Mouse (Mus musculus) intestine, embryonic 16.5 days (tissue): ENCODE data around the gene Casp8. TPM values are rescaled to one million over a fixed set of nuclear protein-coding genes. Genes with fewer than 3 reads are reported as not detected.
A peak's percentile ranks its signal among the peaks of the same experiment; 100 is the strongest.
"Not testable (repeated sequence)": the region's sequence is repeated elsewhere in the genome, so short reads cannot be mapped to it uniquely, and the experiment has no call there.

Experiments used
- ATAC-seq: fragments of 200-750 bp; cut with Nextera tagmentation; 2 replicates; pipeline ENCODE4 v1.8.0; 2017; ENCODE audit warnings: moderate TSS enrichment, moderate library complexity
- H3K27ac ChIP-seq: fragments of 300-500 bp; sonication (generic); 2 replicates; pipeline ENCODE4 v1.5.1; 2014; ENCODE audit warnings: mild to moderate bottlenecking, low read length
- H3K27me3 ChIP-seq: fragments of 300-500 bp; sonication (generic); replicated peaks from 2 replicates; pipeline ENCODE4 v1.6.1; 2014; ENCODE audit warnings: low read length, control low read depth, mixed read lengths; ENCODE audit not compliant: control insufficient read depth, insufficient read depth
- H3K36me3 ChIP-seq: fragments of 300-500 bp; sonication (generic); 2 replicates; pipeline ENCODE4 v1.6.1; 2014; ENCODE audit warnings: low read length, control low read depth; ENCODE audit not compliant: control insufficient read depth, insufficient read depth
- H3K4me1 ChIP-seq: fragments of 300-500 bp; sonication (generic); 2 replicates; pipeline ENCODE4 v1.6.1; 2014; ENCODE audit warnings: low read length, control low read depth, mixed read lengths; ENCODE audit not compliant: control insufficient read depth, insufficient read depth
- H3K4me2 ChIP-seq: fragments of 300-500 bp; sonication (generic); 2 replicates; pipeline ENCODE4 v1.6.1; 2014; ENCODE audit warnings: low read depth, low read length, control low read depth
- H3K4me3 ChIP-seq: fragments of 300-500 bp; sonication (generic); 2 replicates; pipeline ENCODE4 v1.5.1; 2014; ENCODE audit warnings: mild to moderate bottlenecking, low read length
- H3K9ac ChIP-seq: fragments of 300-500 bp; sonication (generic); 2 replicates; pipeline ENCODE4 v1.6.1; 2014; ENCODE audit warnings: low read depth, low read length
- H3K9me3 ChIP-seq: fragments of 300-500 bp; sonication (generic); 2 replicates; pipeline ENCODE4 v1.6.1; 2016; ENCODE audit warnings: low read length, control low read depth; ENCODE audit not compliant: control insufficient read depth
- WGBS: fragments of 180-500 bp; shearing (Covaris S2); extraction: QIAGEN DNeasy Blood & Tissue Kit; methylation state at CpG from one replicate; pipeline ENCODE4 v1.1.7; 2014; 5-methylcytosine and 5-hydroxymethylcytosine counted together
- polyA plus RNA-seq: library from polyadenylated mRNA; unstranded; fragments of >200 nt; fragmentation: Nextera tagmentation; extraction: Ambion mirVana; gene quantifications from 2 replicates; pipeline ENCODE4 v1.2.1, GENCODE M21; 2015

The Casp8 gene
- polyA plus RNA-seq, 1 experiment from 2014 or later = 56.4 TPM

DNA sequence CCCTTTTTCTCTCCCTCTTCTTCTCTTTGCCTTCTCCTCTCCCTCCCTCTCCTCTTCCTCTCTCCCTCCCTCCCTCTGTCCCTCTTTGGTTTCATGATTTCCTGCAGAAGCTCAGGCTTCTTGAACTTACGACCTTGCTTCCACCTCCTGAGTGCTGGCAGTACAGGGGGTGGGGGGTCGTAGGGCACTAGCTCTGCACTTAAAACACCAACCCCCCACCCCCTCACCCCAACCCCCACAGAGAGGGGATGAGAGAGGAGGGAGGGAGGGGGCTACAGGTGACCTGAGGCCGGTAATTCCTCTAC lies 837 bp downstream of the Casp8 start:
- Histone ChIP-seq H3K36me3 (peaks cover 5% of the 10 kb centered on the region), H3K9me3 (peaks cover 5% of the 10 kb centered on the region; the same call in 1 of the 2 replicates), H3K4me1 (peaks cover 8% of the 10 kb centered on the region; the same call in 1 of the 2 replicates), H3K27ac (peak overlapping the region; percentile 90), H3K27me3 (no peaks in the 10 kb centered on the region), H3K4me3 (peak overlapping the region; percentile 56), H3K4me2 (peak overlapping the region; percentile 82), H3K9ac (peak overlapping the region; percentile 74)
- ATAC-seq = peak; percentile 29
- 1% methylated on average over 3 of the region's 3 CpGs for WGBS

- Histone ChIP-seq H3K27ac (no peak overlapping the region), H3K9me3 (peaks cover 5% of the 10 kb centered on the region; the same call in 1 of the 2 replicates), H3K36me3 (peaks cover 5% of the 10 kb centered on the region), H3K9ac (peak overlapping the region; percentile 43; the same call in 1 of the 2 replicates), H3K4me3 (peak overlapping the region; percentile 38), H3K4me1 (peaks cover 8% of the 10 kb centered on the region; the same call in 1 of the 2 replicates), H3K27me3 (no peaks in the 10 kb centered on the region), H3K4me2 (peak overlapping the region; percentile 44)
- WGBS = 56% methylated on average over 4 of the region's 4 CpGs
- ATAC-seq = no peak
Observed at GRCm38 (mm10) chr1:58796853-58797252, 1.7 kb downstream of the Casp8 start.

GRCm38 (mm10) chr1:58797370-58797769 lies 2.2 kb downstream of the Casp8 start:
- Histone ChIP-seq H3K4me1 (peaks cover 8% of the 10 kb centered on the region; the same call in 1 of the 2 replicates), H3K4me3 (peak overlapping the region; percentile 13; the same call in 1 of the 2 replicates), H3K4me2 (peak overlapping the region; percentile 44), H3K36me3 (peaks cover 5% of the 10 kb centered on the region), H3K27me3 (no peaks in the 10 kb centered on the region), H3K27ac (0 out of 2 replicates have a peak overlapping the region, but pooled peaks have one; percentile 26), H3K9me3 (peaks cover 5% of the 10 kb centered on the region; the same call in 1 of the 2 replicates), H3K9ac (no peak overlapping the region)
- 72% methylated on average over 2 of the region's 2 CpGs for WGBS
- ATAC-seq = no peak

- peaks cover 5% of the 10 kb centered on the region for H3K36me3 ChIP-seq
- H3K27ac ChIP-seq = no peak overlapping the region
- H3K4me1 ChIP-seq = peaks cover 8% of the 10 kb centered on the region; the same call in 1 of the 2 replicates
- H3K9ac ChIP-seq = no peak overlapping the region
- H3K9me3 ChIP-seq = peaks cover 5% of the 10 kb centered on the region; the same call in 1 of the 2 replicates
- 95% methylated on average over 4 of the region's 4 CpGs for WGBS
- ATAC-seq = no peak
- H3K4me3 ChIP-seq = no peak overlapping the region
- H3K4me2 ChIP-seq = no peak overlapping the region
- no peaks in the 10 kb centered on the region for H3K27me3 ChIP-seq
Observed at GRCm38 (mm10) chr1:58798911-58799310, 3.7 kb downstream of the Casp8 start.

GRCm38 (mm10) chr1:58800644-58801043 lies 5.5 kb downstream of the Casp8 start:
- ATAC-seq, H3K4me3 ChIP-seq, H3K4me2 ChIP-seq, H3K27ac ChIP-seq, H3K9ac ChIP-seq, H3K4me1 ChIP-seq, H3K36me3 ChIP-seq, H3K27me3 ChIP-seq, H3K9me3 ChIP-seq: not testable (repeated sequence)
- WGBS = 84% methylated on average over 7 of the region's 7 CpGs

DNA sequence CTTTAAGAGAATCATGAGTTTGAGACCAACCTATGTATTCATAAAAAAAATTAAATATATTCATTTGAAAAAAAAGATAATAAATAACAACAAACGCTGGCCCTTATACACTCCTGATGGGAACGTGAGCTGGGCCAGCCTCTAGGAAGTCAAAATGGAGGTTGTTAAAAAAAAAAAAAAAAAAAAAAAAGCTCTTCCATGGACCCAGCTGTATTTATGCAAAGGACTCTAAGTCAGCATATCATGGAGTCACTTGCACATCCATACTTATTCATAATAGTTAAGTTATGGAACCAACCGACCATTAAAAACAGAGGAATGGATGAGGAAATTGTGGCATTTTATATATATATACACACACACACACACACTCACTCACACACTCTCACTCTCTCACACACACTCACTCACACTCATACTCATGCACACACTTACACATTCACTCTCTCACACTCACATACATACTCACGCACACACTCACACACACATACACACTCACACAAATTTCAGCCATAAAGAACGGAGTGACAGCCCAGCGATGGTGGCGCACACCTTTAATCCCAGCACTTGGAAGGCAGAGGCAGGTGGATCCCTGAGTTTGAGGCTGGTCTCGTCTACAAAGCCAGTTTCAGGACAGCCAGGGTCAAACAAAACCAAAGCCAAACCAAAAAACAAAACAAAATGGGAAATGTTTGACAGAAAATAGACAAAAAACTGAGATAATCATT lies 6.5 kb downstream of the Casp8 start:
- Histone ChIP-seq H3K4me1 (peaks cover 5% of the 10 kb centered on the region; the same call in 1 of the 2 replicates), H3K27me3 (no peaks in the 10 kb centered on the region), H3K9me3 (peaks cover 5% of the 10 kb centered on the region; the same call in 1 of the 2 replicates), H3K36me3 (peaks cover 5% of the 10 kb centered on the region), H3K4me3 (no peak overlapping the region), H3K27ac (no peak overlapping the region), H3K4me2 (no peak overlapping the region), H3K9ac (no peak overlapping the region)
- ATAC-seq = no peak
- WGBS = 89% methylated on average over 8 of the region's 8 CpGs

DNA sequence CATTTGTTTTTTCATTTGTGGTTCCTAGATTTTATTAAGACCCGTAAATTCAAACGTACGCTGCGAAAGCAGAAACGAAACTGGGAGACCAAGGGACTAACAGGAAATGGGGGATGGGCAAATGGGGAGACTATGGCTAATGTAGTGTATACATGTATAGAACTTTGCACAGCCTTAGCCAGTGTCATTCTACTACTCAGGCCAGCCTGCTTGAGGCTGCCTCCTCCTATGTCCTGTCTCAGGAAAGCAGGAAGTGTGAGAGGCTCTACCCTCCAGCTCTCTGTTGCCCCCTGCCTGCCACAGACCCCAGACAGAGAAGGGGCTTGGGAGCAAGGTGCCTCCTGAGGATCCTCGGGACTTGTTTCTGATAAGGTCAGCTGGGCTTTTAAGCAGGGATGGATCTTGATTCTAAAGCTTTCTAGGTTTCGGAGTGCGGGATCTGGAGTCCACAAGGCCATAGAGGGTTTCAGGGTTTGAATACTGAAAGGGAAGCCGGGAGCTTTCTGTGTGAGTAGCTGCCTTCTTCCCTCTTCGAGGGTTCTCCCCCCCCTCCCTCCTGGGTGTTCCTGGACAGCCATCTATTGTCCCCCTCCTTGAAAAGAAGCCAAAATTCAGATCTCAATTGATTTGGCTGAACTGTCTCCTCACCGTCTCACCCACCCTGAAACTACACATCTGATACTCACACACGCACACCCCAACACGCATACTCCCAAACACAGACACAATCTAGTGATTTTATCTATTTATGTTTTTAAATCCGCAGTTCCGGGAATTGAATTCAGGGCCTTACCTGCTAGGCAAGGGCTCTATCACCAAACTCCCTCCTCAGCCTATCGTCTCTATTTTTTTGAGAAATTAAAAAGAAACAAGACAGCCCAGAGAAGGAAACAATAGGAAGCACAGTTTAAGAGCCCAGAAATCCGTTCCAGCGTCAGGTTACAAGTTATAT lies 7.4 kb downstream of the Casp8 start:
- Histone ChIP-seq H3K4me2 (no peak overlapping the region; the same call in 1 of the 2 replicates), H3K36me3 (peaks cover 5% of the 10 kb centered on the region), H3K4me3 (no peak overlapping the region), H3K9ac (no peak overlapping the region), H3K9me3 (peaks cover 5% of the 10 kb centered on the region; the same call in 1 of the 2 replicates), H3K4me1 (peaks cover under 1% of the 10 kb centered on the region; the same call in 1 of the 2 replicates), H3K27ac (peak overlapping the region; percentile 29), H3K27me3 (no peaks in the 10 kb centered on the region)
- ATAC-seq = peak; percentile 79; the same call in 1 of the 2 replicates
- WGBS = 77% methylated on average over 18 of the region's 18 CpGs

- Histone ChIP-seq H3K27me3 (no peaks in the 10 kb centered on the region), H3K4me2 (no peak overlapping the region), H3K36me3 (peaks cover 5% of the 10 kb centered on the region), H3K4me3 (no peak overlapping the region), H3K9ac (no peak overlapping the region), H3K4me1 (no peaks in the 10 kb centered on the region), H3K9me3 (peaks cover 4% of the 10 kb centered on the region; the same call in 1 of the 2 replicates), H3K27ac (peak overlapping the region; percentile 29; the same call in 1 of the 2 replicates)
- no peak for ATAC-seq
- 88% methylated on average over 6 of the region's 6 CpGs for WGBS
Observed at GRCm38 (mm10) chr1:58803531-58803930, 8.4 kb downstream of the Casp8 start.

GRCm38 (mm10) chr1:58806651-58807050 lies 11.5 kb downstream of the Casp8 start:
- Histone ChIP-seq H3K27ac (no peak overlapping the region), H3K27me3 (no peaks in the 10 kb centered on the region), H3K9me3 (no peaks in the 10 kb centered on the region), H3K9ac (no peak overlapping the region), H3K4me1 (no peaks in the 10 kb centered on the region), H3K4me2 (no peak overlapping the region), H3K36me3 (no peaks in the 10 kb centered on the region), H3K4me3 (no peak overlapping the region)
- WGBS = 79% methylated on average over 3 of the region's 3 CpGs
- ATAC-seq = no peak
